Mouse (Mus musculus) adrenal gland, adult 8-10 months (tissue): ENCODE measurements around the gene Col18a1. TPM values are rescaled to one million over a fixed set of nuclear protein-coding genes. Genes with fewer than 3 reads are reported as not detected.

Experiments used
- DNase-seq: peaks from one replicate; pipeline ENCODE4 v3.0.0; 2022
- total RNA-seq, 4 experiments: library from RNA; stranded (reverse); gene quantifications; 2 replicates each; pipeline ENCODE4 v1.2.4; 2022

The Col18a1 gene
- total RNA-seq, 4 experiments from 2014 or later = 41.9 to 49.0 (median 48.0) TPM

DNA sequence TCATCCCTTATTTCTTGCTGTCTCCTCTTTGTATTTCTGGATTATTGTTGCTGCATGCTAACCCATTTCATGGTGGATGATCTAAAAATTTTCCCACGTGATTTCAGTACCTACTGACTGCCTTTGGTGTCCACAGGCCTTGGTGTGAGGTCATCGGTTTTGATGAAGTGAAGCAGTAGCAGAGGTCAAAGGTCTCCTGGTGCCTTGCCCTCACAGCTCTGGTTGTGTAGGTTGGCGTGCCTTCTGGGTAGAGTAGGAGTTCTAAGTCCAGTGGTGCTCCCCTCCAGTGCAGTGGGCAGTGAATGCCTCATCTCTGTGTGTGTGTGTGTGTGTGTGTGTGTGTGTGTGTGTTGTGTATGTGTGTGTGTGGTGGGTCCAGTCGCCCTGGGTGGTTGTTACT lies 118.2 kb downstream of the Col18a1 start:
- DNase-seq = no peak

DNA sequence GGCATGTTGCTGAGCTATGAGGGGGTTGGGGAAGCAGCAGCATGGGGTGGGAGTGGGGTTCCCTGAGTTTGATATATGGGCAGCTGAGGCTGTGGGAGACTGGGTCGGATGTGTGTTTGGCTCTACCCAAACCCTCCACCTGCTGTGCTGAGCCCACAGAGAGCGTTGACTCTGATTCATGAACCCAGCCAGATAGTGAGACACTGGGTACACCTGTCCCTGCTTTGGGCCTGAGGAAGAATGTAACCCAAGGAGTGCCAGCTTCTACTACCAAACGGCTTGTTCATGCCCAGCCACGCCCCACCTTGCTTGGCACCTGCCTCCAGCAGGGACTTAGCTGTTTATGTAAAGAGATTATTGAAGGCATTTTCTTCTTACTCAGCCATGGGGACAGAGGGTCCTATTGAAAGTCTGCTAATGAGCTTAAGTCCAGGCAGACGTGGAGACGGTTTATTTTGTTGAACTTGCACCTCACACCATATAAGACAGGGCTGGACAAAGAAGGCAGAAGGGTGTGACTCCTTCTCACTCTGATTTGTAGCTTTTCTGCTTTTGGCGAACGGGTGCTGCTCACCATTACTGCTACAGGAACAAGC lies 127.7 kb downstream of the Col18a1 start:
- DNase-seq = no peak

DNA sequence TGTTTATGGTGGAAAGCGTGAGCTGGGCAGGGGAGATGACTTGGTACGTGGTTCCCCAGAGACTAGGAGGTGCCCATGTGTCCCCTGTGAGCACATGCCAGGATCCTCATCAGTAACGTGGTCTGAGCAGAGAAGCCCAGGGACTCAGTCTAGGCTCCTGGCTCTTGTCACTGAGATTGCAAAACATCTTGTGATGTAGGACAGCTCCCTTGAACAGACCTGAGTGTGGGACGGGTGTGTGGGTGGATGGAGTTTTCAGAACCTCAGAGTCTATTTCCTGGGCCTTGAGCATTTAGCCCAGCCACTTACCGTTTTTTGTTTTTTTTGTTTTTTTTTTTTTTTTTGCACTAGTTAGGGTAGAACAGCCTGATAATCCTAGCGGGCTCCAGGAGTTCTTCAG lies 130.9 kb downstream of the Col18a1 start:
- no peak for DNase-seq

DNA sequence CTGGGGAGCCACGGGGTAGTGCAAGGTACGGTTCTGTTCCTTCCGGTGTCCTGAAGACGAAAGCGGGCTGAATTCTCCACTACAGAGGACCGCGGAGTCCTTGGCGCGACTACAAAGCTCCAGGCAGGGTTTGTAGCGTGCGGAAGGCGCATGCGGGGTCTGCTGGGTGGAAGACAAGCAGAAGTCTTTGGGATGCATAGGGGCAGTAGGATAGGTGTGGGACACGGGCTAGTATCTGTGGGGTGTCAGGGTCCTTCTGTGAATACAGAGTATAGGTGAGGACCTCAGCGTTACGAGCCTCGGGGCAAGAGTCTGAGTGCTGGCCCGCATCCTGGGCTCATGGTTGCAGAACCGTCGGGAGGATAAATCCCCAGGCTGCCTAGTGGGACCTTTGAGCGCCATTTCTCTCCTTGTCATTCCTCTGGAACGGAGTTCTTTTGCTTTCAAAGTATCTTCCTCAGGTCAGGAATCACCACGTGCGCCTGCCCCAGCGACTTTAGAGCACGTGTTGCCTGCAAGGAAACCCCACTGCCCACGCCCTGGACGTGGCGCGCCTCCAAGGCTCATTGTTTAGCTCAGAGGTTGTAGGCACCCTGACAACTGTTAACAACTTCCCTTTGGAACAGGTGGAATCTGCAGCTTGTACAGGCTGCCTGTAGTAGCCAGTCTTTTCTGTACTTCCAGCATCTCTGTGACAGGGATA lies 132.9 kb downstream of the Col18a1 start:
- peak; percentile 39 for DNase-seq

DNA sequence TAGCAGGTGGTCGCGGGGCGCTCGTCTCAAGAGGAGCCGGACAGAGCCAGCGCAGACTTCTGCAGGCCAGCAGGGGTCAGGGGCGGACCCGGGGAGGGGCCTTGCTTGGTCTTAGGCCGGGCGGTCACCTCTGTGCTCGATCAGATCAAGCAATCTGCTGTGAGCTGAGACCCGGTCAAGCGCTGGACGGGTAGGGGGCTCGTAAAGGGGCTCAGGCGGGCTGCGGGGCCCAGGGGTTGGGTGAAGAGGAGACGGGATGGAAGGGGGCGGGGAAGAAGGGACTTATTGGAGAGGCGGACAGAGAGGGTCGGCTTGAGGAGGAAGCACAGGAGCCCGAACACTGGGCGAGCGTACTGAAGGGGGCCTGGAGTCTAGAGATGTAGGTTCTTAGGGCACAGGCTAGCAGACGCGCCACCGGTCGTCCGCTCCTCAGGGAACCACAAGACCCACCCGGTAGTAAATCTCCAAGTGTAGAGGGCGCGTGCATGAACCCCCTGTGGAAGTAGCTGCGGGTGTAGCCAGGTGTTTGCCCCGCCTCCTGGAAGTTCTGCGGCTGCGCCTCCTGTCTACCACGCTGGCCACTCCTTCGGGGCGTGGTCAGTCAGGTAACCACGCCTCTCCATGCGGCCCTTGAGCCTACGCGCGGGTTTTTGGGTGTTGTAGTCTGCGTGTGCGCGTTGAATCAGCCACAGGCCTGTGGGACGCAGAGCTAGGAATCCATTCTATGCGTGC lies 133.6 kb downstream of the Col18a1 start:
- DNase-seq = peak; percentile 91

DNA sequence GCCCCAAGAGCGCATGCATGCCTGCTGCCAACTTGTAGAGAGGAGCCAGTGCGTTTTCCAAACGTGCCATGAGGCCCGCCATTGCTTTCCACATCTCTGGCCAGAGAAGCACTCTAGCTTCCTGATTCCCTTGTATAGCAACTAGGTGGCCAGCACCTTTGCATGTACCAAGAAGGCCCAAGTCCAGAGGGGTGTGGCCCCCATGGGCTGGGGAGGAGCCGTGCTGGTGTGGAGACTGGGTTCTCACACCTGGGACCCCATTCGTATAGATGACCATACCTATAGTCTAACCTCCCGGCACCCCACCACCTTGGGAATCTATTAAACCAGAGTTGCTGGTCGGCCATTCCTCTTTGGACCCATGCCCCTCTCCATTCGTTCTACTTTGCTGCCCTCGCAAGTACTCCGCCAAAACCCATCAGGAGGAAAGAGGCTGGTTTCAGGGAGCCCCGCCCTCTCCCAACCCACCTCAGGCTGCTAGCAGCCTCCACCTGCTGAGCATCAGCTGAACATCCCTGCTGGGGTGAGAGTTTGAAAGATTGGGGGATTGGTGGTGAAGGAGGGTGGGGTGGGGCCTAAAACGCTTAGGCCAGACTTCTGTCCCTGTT lies 134.5 kb downstream of the Col18a1 start, which contains the start of gene Slc19a1:
TSS of gene Slc19a1 (plus strand) at position 474 of the 608 bp plus-strand sequence.
- no peak for DNase-seq

DNA sequence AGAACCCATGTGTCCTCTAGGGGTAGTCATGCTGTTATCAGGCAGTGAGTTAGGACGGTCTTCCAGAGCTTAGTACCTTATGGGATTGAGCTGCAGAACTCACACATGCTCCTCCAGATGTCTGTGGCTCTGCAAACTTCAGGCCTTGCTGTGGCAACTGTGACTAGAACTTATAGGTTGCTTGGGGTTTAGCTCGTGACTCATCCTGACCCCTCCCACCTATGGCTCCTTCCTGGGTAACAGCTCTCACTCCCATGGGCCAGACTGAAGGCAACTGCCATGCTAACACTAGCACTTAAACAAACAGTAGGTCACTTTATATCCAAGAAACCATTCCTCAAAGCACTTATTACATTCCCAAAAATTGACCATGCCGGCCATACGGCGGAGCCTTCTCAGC lies 135.7 kb downstream of the Col18a1 start:
- no peak for DNase-seq

DNA sequence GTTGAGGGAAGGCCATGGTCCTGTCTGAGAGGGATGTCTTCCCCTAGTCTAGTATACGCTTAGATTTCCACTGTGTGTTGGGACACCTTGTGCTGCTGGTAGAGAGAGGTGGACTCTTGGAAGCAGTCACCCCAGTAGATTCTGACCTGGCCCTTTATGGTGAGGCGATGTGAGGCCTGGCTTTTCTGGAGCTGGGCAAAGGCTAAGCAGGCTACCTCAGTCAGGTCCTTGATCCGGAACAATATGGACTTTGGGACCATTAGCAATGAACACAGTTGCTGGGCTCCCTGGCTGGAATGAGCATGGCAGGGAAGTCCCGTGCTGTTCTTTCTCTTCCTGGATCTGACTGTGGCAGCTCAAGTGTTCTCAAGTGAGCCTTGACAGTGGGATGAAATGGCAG lies 136.6 kb downstream of the Col18a1 start:
- DNase-seq = no peak

DNA sequence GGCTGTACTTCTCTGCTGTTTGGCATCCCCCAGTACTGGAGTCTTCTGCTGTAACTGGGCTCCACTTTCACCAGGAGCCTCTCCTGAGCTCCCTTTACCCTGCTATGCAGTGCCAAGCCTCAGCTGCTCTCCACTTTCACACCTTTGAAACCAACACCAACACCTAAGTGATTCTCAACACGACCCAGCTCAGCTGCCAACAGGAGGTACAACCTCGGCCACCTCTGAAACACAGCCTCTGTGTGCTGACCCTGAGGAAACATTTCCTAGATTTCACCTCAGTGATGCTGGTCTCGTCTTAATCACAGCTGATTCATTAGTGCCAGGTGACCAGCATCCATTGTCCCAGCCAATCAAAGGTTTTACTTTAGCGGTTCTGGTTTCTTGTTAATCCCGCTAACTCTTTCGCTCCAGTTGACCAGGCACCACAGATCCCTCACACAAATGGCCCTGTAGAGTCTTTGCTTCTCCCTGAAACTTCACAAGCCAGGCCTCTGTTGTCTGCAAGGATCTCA lies 137.5 kb downstream of the Col18a1 start:
- no peak for DNase-seq

DNA sequence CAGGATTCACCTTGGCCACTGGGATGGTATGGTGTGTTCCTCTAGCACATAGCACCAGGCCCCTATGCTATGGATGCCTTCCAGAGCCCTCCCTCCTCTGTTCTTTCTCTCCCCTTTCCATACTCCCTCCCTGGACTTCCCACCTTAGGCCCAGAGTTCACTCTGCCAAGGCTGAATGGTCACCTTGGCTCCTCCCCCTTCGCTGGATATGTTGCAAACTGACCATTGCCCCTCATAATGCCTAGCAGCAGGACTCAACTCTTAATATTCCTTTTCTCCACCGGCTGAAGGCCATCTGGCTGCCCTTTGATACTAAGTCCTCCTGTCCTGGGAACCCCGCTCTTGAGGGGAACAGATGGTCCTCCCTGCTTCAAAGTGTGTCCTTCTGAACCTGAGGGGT lies 139.4 kb downstream of the Col18a1 start:
- DNase-seq = no peak

DNA sequence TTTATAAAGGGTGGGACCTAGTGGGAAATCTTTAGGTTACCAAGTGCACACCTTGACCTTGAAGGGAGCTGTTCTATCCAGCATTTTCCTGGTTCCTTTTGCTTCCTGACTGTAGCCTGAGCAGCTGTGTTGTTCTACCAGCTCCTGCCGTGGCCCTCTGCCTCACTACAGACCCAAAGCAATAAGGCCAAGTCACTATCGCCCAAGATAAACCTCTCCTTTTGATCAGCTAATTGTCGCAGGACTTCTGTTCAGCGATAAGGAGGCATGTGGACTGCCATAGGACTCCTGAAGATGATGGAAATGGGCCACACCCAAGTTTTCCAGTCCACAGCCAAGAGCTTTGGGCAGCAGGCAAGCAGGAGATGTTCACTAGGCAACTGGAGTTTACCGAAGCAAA lies 142.1 kb downstream of the Col18a1 start:
- DNase-seq = no peak

DNA sequence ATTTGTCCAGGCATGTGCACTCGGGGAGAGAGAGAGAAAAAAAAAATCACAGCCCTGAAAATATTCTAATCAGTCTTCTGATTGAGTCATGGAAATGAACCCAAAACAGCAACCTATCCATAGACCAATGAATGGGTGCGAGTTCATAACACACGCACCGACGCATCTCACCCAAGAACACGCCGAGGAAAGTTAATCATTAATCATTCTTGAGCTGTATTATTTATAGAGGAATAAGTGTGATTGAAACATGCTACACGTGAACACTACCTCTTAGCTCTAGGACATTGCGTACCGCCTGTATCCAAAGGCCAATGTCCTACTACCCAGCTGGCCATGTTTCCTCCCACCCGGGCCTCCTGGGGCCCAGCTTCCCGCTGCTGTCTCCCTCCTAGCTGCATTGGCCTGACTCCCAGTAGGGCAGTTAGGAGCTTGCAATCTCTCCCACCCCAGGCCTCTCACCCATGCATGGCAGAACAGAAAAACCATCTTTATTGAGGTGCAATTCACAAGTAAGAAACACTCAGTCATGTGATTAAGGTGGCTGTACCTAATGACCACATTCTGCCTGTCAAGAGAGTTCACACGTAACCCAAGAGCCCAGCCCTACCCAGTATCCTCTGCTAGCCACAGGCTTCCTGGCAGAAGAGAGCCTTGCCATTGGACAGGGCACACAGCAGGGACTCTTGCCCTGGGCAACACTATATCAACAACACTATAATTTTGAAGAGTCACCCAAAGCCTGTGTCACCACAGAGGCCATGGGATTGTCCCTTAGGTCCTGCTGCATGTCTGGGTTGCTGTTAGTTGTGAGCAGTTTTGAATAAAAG lies 143.8 kb downstream of the Col18a1 start:
- DNase-seq = no peak

DNA sequence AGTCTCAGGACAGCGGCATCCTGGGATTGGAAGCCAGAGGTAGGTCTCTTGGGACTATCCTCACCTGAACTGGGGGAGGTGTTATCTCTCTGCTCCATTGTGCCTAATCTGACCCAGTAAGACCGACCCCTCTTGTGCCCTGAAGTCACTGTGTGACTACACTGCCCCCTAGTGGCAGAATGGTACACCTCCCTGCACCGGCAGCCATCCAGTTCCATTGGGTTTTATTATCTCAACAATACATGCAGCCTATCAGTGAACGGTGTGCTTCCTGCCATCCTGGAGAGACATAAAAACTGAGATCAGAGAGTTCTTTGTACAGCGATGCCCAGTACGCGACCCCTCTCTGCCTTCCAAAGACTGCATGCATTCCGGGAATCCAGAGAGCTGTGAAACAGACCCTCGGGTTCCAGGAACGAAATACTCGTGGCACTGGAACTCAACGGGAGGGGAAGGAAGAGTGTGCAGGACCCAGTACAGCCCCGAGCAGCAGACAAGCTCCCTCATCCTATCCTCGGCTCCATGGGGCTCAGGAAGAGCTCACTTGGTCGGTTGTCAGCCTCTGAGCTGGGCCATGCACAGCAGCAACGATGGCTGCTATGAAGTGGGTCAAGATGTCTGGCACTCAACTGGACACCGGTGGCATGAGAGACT lies 144.8 kb downstream of the Col18a1 start:
- peak; percentile 58 for DNase-seq

DNA sequence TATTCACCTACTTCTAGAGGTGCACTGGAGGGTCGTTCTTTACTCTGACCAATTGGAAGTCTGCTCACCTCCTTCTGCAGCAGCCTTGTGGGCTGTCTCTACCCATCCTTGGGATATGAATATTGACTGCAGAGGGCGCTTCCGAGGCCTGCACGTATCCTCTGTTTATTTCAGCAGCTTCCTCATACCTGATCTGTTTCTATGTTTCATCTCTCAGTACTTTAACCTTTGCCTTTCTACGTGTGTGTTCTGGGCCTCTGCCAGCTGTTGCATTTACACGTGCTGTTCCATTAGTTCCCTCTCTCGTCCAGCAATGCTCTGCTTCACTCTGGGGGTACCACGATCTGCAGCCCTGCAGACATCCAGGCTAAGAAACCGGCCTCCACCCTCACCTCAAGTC lies 148.7 kb downstream of the Col18a1 start:
- DNase-seq = no peak

DNA sequence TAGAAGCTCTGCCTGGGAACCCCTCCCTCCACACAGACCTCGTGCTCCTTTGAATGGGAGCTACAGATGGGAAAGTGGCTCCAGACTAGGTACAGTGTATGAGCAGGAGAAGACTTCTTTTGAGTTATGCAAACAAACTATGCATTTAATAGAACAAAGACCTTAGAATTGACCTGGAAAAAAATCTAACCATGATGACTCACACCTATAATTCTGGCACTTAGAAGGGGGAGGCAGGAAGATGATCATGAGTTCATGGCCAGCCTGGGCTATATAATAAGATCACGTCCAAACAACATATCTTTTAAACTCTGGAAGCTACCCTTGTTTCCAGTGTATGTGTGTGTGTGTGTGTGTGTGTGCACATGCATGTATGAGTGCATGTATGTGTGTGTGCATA lies 149.3 kb downstream of the Col18a1 start:
- DNase-seq = no peak

DNA sequence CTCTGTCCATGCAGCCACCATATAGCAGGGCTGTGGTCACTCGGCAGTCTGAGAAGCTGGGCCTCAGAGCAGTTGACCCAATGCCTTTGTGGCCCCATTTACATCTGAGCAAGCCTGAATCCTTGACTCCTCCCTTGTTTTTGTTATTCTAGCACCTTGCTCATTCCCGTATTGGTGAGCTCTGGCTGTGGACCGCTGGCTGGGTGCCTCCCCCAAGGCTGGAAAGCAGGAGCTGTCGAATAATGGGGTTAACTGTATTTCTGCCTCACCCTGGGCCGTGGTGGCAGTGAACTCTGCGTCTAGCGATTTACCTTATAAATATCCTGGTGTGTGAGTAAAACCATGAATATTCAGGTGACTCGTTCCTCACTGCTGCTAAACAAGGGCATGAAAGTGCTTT lies 149.8 kb downstream of the Col18a1 start:
- DNase-seq = no peak

DNA sequence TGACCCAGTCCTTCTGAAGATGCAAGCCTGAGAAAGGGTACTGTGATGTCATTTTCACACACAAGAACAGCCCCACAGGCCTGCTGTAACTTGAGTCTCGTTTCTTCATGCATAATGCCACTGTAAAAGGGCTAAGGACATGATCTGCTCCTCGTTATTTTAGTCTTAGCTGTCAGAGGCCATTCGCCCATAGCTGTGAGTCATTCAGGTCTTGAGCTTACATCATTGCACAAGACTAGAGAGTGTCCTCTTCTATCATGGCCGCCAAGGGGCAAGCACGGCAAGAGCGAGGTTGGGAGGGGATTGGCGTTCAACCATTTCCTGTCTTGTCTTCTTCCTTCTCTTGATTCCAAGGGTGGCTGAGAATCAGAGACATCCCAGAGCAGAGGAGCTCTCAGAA lies 150.3 kb downstream of the Col18a1 start:
- no peak for DNase-seq

DNA sequence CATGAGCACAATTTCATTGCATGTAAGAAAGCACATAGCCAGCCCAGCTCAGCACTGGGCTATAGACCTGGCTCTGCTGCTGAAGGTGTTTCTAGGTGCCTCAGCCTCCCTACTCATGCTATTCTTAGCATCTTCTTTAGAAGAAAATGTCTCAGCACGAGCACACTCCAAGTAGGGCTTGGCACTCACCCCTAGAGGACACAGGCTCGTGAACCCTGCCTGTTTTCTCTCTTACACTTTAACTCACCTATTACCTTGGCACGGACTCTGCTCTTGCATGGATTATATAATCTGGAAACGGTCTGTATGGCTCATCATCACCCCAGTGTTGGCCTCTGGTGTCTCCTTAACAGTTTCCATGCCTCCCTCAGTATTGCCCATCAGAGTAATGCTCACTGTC lies 154.7 kb downstream of the Col18a1 start:
- DNase-seq = no peak

DNA sequence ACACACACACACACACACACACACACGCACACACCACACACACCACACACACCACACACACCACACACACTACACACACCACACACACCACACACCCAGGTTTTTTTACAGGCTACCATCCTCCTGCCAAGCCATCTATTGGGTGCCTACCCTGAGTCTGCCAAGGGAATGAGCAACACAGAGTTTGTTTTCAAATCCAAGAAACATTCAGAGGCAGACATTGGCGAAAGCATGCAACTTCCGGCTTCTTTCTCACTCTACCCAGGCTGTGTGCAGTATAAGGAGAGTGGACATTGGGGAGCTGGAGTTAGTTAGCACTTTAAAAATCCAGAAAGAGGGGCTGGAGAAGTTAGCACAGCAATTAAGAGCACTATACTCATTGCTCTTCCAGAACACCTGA lies 157.7 kb downstream of the Col18a1 start:
- no peak for DNase-seq

DNA sequence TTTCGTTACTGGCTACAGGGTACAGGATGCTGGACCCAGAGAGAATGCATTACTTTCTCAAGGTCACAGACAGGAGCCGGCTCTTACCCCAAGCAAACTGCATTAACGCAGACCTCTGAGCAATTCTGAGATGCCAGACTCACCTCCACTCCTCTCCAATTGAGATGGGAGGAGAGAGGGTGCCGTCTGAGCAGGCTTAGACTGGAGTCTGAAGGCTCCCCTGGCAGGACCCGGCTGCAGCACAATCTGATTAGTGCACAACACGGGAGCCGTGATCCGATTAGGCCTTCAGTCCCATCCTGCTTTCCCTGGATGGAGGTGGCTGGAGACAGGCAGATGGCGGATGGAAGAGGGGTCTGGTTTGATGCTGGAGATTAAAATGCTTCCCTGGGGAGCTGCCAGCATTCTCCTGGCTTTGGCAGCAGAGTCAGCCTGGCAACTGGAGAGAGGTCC lies 158.2 kb downstream of the Col18a1 start:
- DNase-seq = peak; percentile 65

DNA sequence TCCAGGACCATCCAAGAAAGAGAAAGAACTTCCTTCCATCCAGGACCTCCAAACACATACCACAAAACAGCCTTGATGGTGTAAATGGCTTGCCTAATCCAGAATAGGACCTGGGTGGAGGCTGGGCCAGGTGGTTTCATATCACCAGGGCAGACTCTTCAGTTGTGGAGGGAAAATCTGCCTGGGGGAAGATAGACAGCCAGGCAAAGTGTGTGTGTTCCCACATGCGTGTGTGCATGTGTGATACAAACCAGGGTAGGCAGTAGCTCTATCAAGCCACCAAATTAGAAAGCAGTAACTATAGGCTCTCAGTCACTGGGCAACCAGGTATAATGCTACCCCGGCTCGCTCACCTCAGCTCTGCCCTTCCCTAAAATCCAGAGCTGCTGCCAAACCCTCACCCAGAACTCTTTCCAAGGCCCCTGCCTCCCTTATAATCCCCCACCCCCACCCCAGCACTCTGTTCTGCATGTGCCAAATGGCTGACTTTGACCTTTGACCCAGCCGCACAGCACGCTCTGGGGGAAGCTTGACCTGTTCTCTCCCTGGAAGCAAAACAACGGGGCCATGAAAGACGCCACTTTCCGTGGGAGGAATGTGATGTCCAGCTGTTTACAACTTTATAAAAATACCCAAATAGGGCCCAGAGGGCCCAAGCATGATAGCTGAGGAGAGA lies 158.8 kb downstream of the Col18a1 start:
- DNase-seq = peak; percentile 12
